Mouse (Mus musculus) T-cell, adult 2 months (primary cell): Measurements from ENCODE around the gene Setd4.

ENCODE experiments used
- DNase-seq: peaks from one replicate; pipeline ENCODE4 v3.0.0; 2022; ENCODE audit warnings: low spot score

The Setd4 gene

DNA sequence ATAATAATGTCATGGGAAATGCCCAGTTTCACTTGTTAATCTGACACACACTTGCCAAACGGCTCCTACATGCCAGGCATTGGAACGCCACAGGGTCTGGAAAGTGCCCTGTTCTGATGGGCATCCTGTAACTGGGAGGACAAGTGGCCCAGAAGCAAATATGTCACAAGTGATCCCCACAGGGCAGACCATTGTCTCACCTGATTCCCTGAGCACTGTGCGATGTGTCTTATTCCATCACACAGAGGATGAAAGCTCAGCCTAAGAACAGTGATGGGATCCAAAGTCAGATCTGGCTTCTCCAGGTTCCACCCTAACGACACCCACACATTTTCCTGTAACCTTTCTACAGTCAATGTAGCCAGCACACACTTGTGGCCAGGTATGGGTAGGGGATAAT lies 58.9 kb downstream of the Setd4 start:
- DNase-seq = no peak

DNA sequence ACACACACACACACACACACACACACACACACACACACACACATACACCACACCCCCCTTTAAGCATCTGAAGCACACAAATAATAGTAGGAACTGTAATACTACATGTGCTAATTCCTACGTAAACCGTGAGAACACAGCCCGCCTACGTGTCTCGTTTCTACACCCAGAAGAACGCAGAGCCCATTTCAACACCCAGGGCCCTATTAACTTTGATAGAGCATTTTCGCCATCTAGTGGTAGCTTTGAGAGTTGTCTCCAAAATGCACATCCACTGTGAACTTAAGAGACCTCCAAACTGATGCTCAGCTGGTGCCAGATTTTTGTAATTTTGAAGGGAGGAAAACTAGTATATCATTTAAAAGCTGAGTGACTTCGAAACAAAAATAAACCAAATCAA lies 60.2 kb downstream of the Setd4 start:
- DNase-seq = peak; percentile 79

DNA sequence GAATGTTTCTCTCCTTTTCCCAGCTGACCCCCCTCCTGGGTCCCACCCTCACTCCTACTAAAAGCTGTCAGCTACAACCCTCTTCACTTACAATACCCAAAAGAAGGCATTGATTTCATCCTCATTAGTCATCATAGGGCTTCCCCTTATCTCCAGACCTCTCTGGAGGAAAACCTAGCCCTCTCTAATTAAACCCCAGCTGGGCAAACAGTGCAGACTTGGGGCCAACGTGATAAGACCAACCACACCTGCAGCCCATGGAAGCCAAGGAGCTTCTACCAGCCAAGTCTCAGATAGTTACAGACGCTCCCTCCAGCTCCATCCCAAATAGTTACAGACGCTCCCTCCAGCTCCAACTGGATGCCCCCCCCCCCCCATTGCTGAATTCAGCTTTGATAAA lies 64.0 kb downstream of the Setd4 start:
- no peak for DNase-seq

- no peak for DNase-seq
Observed at GRCm38 (mm10) chr16:93535151-93535853, 68.6 kb downstream of the Setd4 start.
